Mouse (Mus musculus): ENCODE data around the gene Vapa. TPM values are rescaled to one million over a fixed set of nuclear protein-coding genes. Genes with fewer than 3 reads are reported as not detected.
"Not testable (repeated sequence)": the region's sequence is repeated elsewhere in the genome, so short reads cannot be mapped to it uniquely, and the experiment has no call there.

Gene Vapa
- polyA plus RNA-seq, 1 experiment from 2014 or later: 163 TPM

GRCm38 (mm10) chr17:65552426-65552997, 60.8 kb downstream of the Vapa start:
- ATAC-seq (replicated peaks; ENCODE audit: low FRiP score): no peak
- Histone ChIP-seq H3K9ac (ENCODE audit: low read depth, low read length) (no peak overlapping the region), H3K4me2 (no peak overlapping the region), H3K27ac (ENCODE audit: low read depth, low read length) (no peak overlapping the region), H3K4me1 (replicated peaks; ENCODE audit: control insufficient read depth, insufficient read depth, low read length) (peaks cover 5% of the 10 kb centered on the region; the same call in 1 of the 2 replicates), H3K9me3 (ENCODE audit: control insufficient read depth, low read length) (no peaks in the 10 kb centered on the region), H3K4me3 (ENCODE audit: low read depth, low read length) (no peak overlapping the region), H3K36me3 (ENCODE audit: control insufficient read depth, insufficient read depth, low read length) (no peaks in the 10 kb centered on the region), H3K27me3 (replicated peaks; ENCODE audit: control insufficient read depth, insufficient read depth, low read length) (no peaks in the 10 kb centered on the region)
- 81% methylated on average over 12 of the region's 12 CpGs for WGBS
- no peak for DNase-seq (ENCODE audit: low spot score)

GRCm38 (mm10) chr17:65550357-65550756, 63.0 kb downstream of the Vapa start:
- Histone ChIP-seq H3K27ac (ENCODE audit: low read depth, low read length) (no peak overlapping the region), H3K36me3 (ENCODE audit: control insufficient read depth, insufficient read depth, low read length) (no peaks in the 10 kb centered on the region), H3K27me3 (replicated peaks; ENCODE audit: control insufficient read depth, insufficient read depth, low read length) (no peaks in the 10 kb centered on the region), H3K4me1 (replicated peaks; ENCODE audit: control insufficient read depth, insufficient read depth, low read length) (no peaks in the 10 kb centered on the region), H3K4me3 (ENCODE audit: low read depth, low read length) (no peak overlapping the region), H3K9ac (ENCODE audit: low read depth, low read length) (no peak overlapping the region), H3K9me3 (ENCODE audit: control insufficient read depth, low read length) (no peaks in the 10 kb centered on the region), H3K4me2 (no peak overlapping the region)
- DNase-seq (ENCODE audit: low spot score) (no peak), ATAC-seq (replicated peaks; ENCODE audit: low FRiP score) (no peak)
- 75% methylated on average over 4 of the region's 4 CpGs for WGBS

- ATAC-seq (replicated peaks; ENCODE audit: low FRiP score): no peak
- Histone ChIP-seq H3K4me2 (no peak overlapping the region), H3K27ac (ENCODE audit: low read depth, low read length) (no peak overlapping the region), H3K27me3 (replicated peaks; ENCODE audit: control insufficient read depth, insufficient read depth, low read length) (no peaks in the 10 kb centered on the region), H3K4me3 (ENCODE audit: low read depth, low read length) (no peak overlapping the region), H3K9ac (ENCODE audit: low read depth, low read length) (no peak overlapping the region), H3K9me3 (ENCODE audit: control insufficient read depth, low read length) (no peaks in the 10 kb centered on the region), H3K4me1 (replicated peaks; ENCODE audit: control insufficient read depth, insufficient read depth, low read length) (no peaks in the 10 kb centered on the region), H3K36me3 (ENCODE audit: control insufficient read depth, insufficient read depth, low read length) (no peaks in the 10 kb centered on the region)
- no peak for DNase-seq (ENCODE audit: low spot score)
- 74% methylated on average over 18 of the region's 18 CpGs for WGBS
These were observed 64.5 kb downstream of the Vapa start for GRCm38 (mm10) chr17:65548698-65549365.

GRCm38 (mm10) chr17:65546221-65546620, 67.1 kb downstream of the Vapa start:
- not testable (repeated sequence) for ATAC-seq (replicated peaks; ENCODE audit: low FRiP score); H3K36me3 ChIP-seq (ENCODE audit: control insufficient read depth, insufficient read depth, low read length); H3K9me3 ChIP-seq (ENCODE audit: control insufficient read depth, low read length); DNase-seq (ENCODE audit: low spot score); H3K27ac ChIP-seq (ENCODE audit: low read depth, low read length); H3K4me3 ChIP-seq (ENCODE audit: low read depth, low read length); H3K4me2 ChIP-seq; H3K4me1 ChIP-seq (replicated peaks; ENCODE audit: control insufficient read depth, insufficient read depth, low read length); H3K27me3 ChIP-seq (replicated peaks; ENCODE audit: control insufficient read depth, insufficient read depth, low read length); H3K9ac ChIP-seq (ENCODE audit: low read depth, low read length)
- WGBS: 88% methylated on average over 4 of the region's 4 CpGs

GRCm38 (mm10) chr17:65540441-65541272, 72.7 kb downstream of the Vapa start, which contains the start of gene Tmem232:
Gene Tmem232, minus strand, starts transcription at chr17:65540782.
- Histone ChIP-seq H3K4me2 (peak within 1 kb of the TSS; percentile 58), H3K9ac (ENCODE audit: low read depth, low read length) (no peak within 1 kb of the TSS), H3K36me3 (ENCODE audit: control insufficient read depth, insufficient read depth, low read length) (no peaks in the 10 kb centered on the region), H3K27me3 (replicated peaks; ENCODE audit: control insufficient read depth, insufficient read depth, low read length) (no peaks in the 10 kb centered on the region), H3K4me3 (ENCODE audit: low read depth, low read length) (0 out of 2 replicates have a peak within 1 kb of the TSS, but pooled peaks have one; percentile 4), H3K27ac (ENCODE audit: low read depth, low read length) (no peak within 1 kb of the TSS), H3K4me1 (replicated peaks; ENCODE audit: control insufficient read depth, insufficient read depth, low read length) (no peaks in the 10 kb centered on the region), H3K9me3 (ENCODE audit: control insufficient read depth, low read length) (no peaks in the 10 kb centered on the region)
- DNase-seq (ENCODE audit: low spot score): no peak
- peak; percentile 45; the same call in 1 of the 2 replicates for ATAC-seq (replicated peaks; ENCODE audit: low FRiP score)
- 17% methylated on average over 26 of the region's 26 CpGs for WGBS

GRCm38 (mm10) chr17:65536156-65536555, 77.2 kb downstream of the Vapa start:
- DNase-seq (ENCODE audit: low spot score): no peak
- no peak overlapping the region for H3K27ac ChIP-seq (ENCODE audit: low read depth, low read length)

GRCm38 (mm10) chr17:65532381-65532780, 81.0 kb downstream of the Vapa start:
- not testable (repeated sequence) for H3K9ac ChIP-seq (ENCODE audit: low read depth, low read length); H3K36me3 ChIP-seq (ENCODE audit: control insufficient read depth, insufficient read depth, low read length); DNase-seq (ENCODE audit: low spot score); H3K4me1 ChIP-seq (replicated peaks; ENCODE audit: control insufficient read depth, insufficient read depth, low read length); H3K4me3 ChIP-seq (ENCODE audit: low read depth, low read length); H3K4me2 ChIP-seq; H3K9me3 ChIP-seq (ENCODE audit: control insufficient read depth, low read length); H3K27ac ChIP-seq (ENCODE audit: low read depth, low read length); H3K27me3 ChIP-seq (replicated peaks; ENCODE audit: control insufficient read depth, insufficient read depth, low read length); ATAC-seq (replicated peaks; ENCODE audit: low FRiP score)

More at GRCm38 (mm10) chr17:65536156-65536555, 77.2 kb downstream of the Vapa start:
- no peak overlapping the region for H3K4me2 ChIP-seq
- H3K4me1 ChIP-seq (replicated peaks; ENCODE audit: control insufficient read depth, insufficient read depth, low read length): no peaks in the 10 kb centered on the region
- no peaks in the 10 kb centered on the region for H3K9me3 ChIP-seq (ENCODE audit: control insufficient read depth, low read length)
- ATAC-seq (replicated peaks; ENCODE audit: low FRiP score): no peak
- no peaks in the 10 kb centered on the region for H3K27me3 ChIP-seq (replicated peaks; ENCODE audit: control insufficient read depth, insufficient read depth, low read length)
- no peaks in the 10 kb centered on the region for H3K36me3 ChIP-seq (ENCODE audit: control insufficient read depth, insufficient read depth, low read length)
- no peak overlapping the region for H3K4me3 ChIP-seq (ENCODE audit: low read depth, low read length)
- H3K9ac ChIP-seq (ENCODE audit: low read depth, low read length): no peak overlapping the region
- WGBS: 9% methylated on average over 3 of the region's 3 CpGs
